Mouse (Mus musculus) CH12.LX (cell line): ENCODE results near the gene Sorbs2. TPM values are rescaled to one million over a fixed set of nuclear protein-coding genes. Genes with fewer than 3 reads are reported as not detected.

Source experiments
- DNase-seq: peaks from one replicate; pipeline ENCODE4 v3.0.0-alpha.2; 2013; ENCODE audit errors: extremely low read depth
- H3K27ac ChIP-seq: 2 replicates; pipeline ENCODE4 v1.5.1; 2012; ENCODE audit warnings: low read depth, mild to moderate bottlenecking, control low read depth, moderate library complexity; ENCODE audit not compliant: insufficient read depth
- H3K27me3 ChIP-seq: replicated peaks from 2 replicates; pipeline ENCODE3; 2012; ENCODE audit warnings: inconsistent platforms
- H3K36me3 ChIP-seq, 2 experiments: replicated peaks in 1 of 2; 2 replicates each; pipeline versions ENCODE3 to v1.6.1; 2012; ENCODE audit warnings: inconsistent platforms in 1 of 2, low read length in 1 of 2, mild to moderate bottlenecking in 1 of 2, mixed read lengths in 1 of 2, moderate library complexity in 1 of 2; ENCODE audit not compliant: control insufficient read depth in 1 of 2, insufficient read depth in 1 of 2
- H3K4me1 ChIP-seq, 2 experiments: 2 replicates each; pipeline ENCODE4 v1.6.1; 2012; ENCODE audit warnings: inconsistent platforms in 1 of 2, moderate library complexity in 1 of 2; ENCODE audit not compliant: insufficient read depth in 2 of 2, control insufficient read depth in 1 of 2
- H3K4me2 ChIP-seq: 2 replicates; pipeline ENCODE4 v1.6.1; 2012; ENCODE audit warnings: low read depth, mild to moderate bottlenecking, control low read depth; ENCODE audit not compliant: poor library complexity, insufficient read depth, severe bottlenecking
- H3K4me3 ChIP-seq, 3 experiments: fragments of 150-350 bp in 1 of 3; sonication (generic) in 1 of 3; replicated peaks in 1 of 3; 2 replicates each; pipeline versions ENCODE3 to v1.5.1; 2011 to 2012; ENCODE audit warnings: low read depth in 2 of 3, low read length in 2 of 3, mild to moderate bottlenecking in 2 of 3, moderate library complexity in 2 of 3, control low read depth in 1 of 3, improper control_type of control experiment in 1 of 3, inconsistent platforms in 1 of 3, mixed read lengths in 1 of 3; ENCODE audit not compliant: poor library complexity in 1 of 3
- H3K79me2 ChIP-seq: replicated peaks from 2 replicates; pipeline ENCODE4 v1.6.1; 2012; ENCODE audit warnings: mild to moderate bottlenecking, moderate library complexity; ENCODE audit not compliant: control insufficient read depth, poor library complexity, insufficient read depth, severe bottlenecking; ENCODE audit errors: extremely low read depth
- H3K9ac ChIP-seq: 2 replicates; pipeline ENCODE4 v1.6.1; 2012; ENCODE audit warnings: low read depth, mild to moderate bottlenecking, control low read depth, moderate library complexity; ENCODE audit not compliant: insufficient read depth
- H3K9me3 ChIP-seq: replicated peaks from 2 replicates; pipeline ENCODE3; 2012; ENCODE audit warnings: low read length, inconsistent platforms, mixed read lengths
- CHD1 ChIP-seq: IDR thresholded peaks from 2 replicates; pipeline ENCODE4 v1.6.1; 2012; ENCODE audit warnings: low read depth, low read length, improper control_type of control experiment, inconsistent platforms
- CHD2 ChIP-seq: IDR thresholded peaks from 2 replicates; pipeline ENCODE4 v1.6.1; 2011; ENCODE audit warnings: low read length, improper control_type of control experiment
- CTCF ChIP-seq, 2 experiments: IDR thresholded peaks in 1 of 2; conservative IDR thresholded peaks in 1 of 2; 2 replicates each; pipeline ENCODE4 v1.5.1; 2011 to 2012; ENCODE audit warnings: low read depth in 2 of 2, low read length in 2 of 2, improper control_type of control experiment in 1 of 2, inconsistent platforms in 1 of 2, mild to moderate bottlenecking in 1 of 2, moderate library complexity in 1 of 2
- E2F4 ChIP-seq: IDR thresholded peaks from 2 replicates; pipeline ENCODE4 v1.6.1; 2011; ENCODE audit warnings: low read depth, low read length, improper control_type of control experiment; ENCODE audit not compliant: insufficient replicate concordance
- EP300 ChIP-seq: IDR thresholded peaks from 2 replicates; pipeline ENCODE4 v1.6.1; 2011; ENCODE audit warnings: low read length, improper control_type of control experiment
- ETS1 ChIP-seq: conservative IDR thresholded peaks from 2 replicates; pipeline ENCODE4 v1.6.1; 2012; ENCODE audit warnings: low read depth, mild to moderate bottlenecking, inconsistent platforms, low read length, improper control_type of control experiment, moderate library complexity
- GABPA ChIP-seq: IDR thresholded peaks from 2 replicates; pipeline ENCODE4 v1.6.1; 2012; ENCODE audit warnings: low read depth, low read length, improper control_type of control experiment, inconsistent platforms; ENCODE audit not compliant: insufficient replicate concordance
- IRF4 ChIP-seq: IDR thresholded peaks from 2 replicates; pipeline ENCODE4 v1.6.1; 2014; ENCODE audit warnings: low read depth, mild to moderate bottlenecking, inconsistent platforms, low read length, improper control_type of control experiment
- JUN ChIP-seq: IDR thresholded peaks from 2 replicates; pipeline ENCODE4 v1.6.1; 2011; ENCODE audit warnings: low read depth, mild to moderate bottlenecking, low read length, improper control_type of control experiment, moderate library complexity; ENCODE audit not compliant: insufficient read depth
- KAT2A ChIP-seq: IDR thresholded peaks from 2 replicates; pipeline ENCODE4 v1.6.1; 2012; ENCODE audit warnings: low read length, improper control_type of control experiment, inconsistent platforms; ENCODE audit not compliant: insufficient replicate concordance
- MAFK ChIP-seq: IDR thresholded peaks from 2 replicates; pipeline ENCODE4 v1.6.1; 2011; ENCODE audit warnings: low read length, improper control_type of control experiment; ENCODE audit not compliant: insufficient replicate concordance
- MAX ChIP-seq: IDR thresholded peaks from 2 replicates; pipeline ENCODE4 v1.6.1; 2011; ENCODE audit warnings: low read length, improper control_type of control experiment
- MXI1 ChIP-seq: IDR thresholded peaks from 2 replicates; pipeline ENCODE4 v1.6.1; 2011; ENCODE audit warnings: mild to moderate bottlenecking, low read depth, low read length, improper control_type of control experiment
- NELFE ChIP-seq: IDR thresholded peaks from 2 replicates; pipeline ENCODE4 v1.6.1; 2011; ENCODE audit warnings: low read depth, low read length, improper control_type of control experiment
- POLR2A ChIP-seq: IDR thresholded peaks from 2 replicates; pipeline ENCODE4 v1.6.1; 2011; ENCODE audit warnings: low read depth, mild to moderate bottlenecking, improper control_type of control experiment, low read length
- POLR2AphosphoS2 ChIP-seq: IDR thresholded peaks from 2 replicates; pipeline ENCODE4 v1.6.1; 2011; ENCODE audit warnings: low read depth, low read length, improper control_type of control experiment
- RAD21 ChIP-seq: IDR thresholded peaks from 2 replicates; pipeline ENCODE4 v1.6.1; 2011; ENCODE audit warnings: low read depth, mild to moderate bottlenecking, low read length, improper control_type of control experiment, moderate library complexity
- TCF12 ChIP-seq: IDR thresholded peaks from 2 replicates; pipeline ENCODE4 v1.6.1; 2014; ENCODE audit warnings: low read depth, mild to moderate bottlenecking, inconsistent platforms, low read length, improper control_type of control experiment
- UBTF ChIP-seq: IDR thresholded peaks from 2 replicates; pipeline ENCODE4 v1.6.1; 2012; ENCODE audit warnings: low read depth, mild to moderate bottlenecking, inconsistent platforms, low read length, improper control_type of control experiment, moderate library complexity
- USF1 ChIP-seq: IDR thresholded peaks from 2 replicates; pipeline ENCODE4 v1.6.1; 2014; ENCODE audit warnings: low read depth, mild to moderate bottlenecking, inconsistent platforms, low read length, improper control_type of control experiment
- ZC3H11A ChIP-seq: IDR thresholded peaks from 2 replicates; pipeline ENCODE4 v1.6.1; 2012; ENCODE audit warnings: low read depth, mild to moderate bottlenecking, inconsistent platforms, low read length, improper control_type of control experiment
- ZNF384 ChIP-seq: IDR thresholded peaks from 2 replicates; pipeline ENCODE4 v1.6.1; 2012; ENCODE audit warnings: low read depth, low read length, improper control_type of control experiment, inconsistent platforms
- dilution Hi-C: fragments of 300-500 bp; cut with MboI; formaldehyde crosslinking; loops from 2 replicates; pipeline ENCODE4 v1.14.3; 2020; ENCODE audit warnings: low sequenced_read_pairs; ENCODE audit not compliant: extremely low pct_unique_long_range_greater_than_20kb, extremely low pct_ligation_motif_present
- in situ Hi-C: fragments of 300-500 bp; cut with MboI; formaldehyde crosslinking; loops from 3 replicates; pipeline ENCODE4 v1.14.3; 2019; ENCODE audit warnings: low sequenced_read_pairs, low pct_ligation_motif_present, low pct_unique_long_range_greater_than_20kb, mixed read lengths
- polyA plus RNA-seq: library from polyadenylated mRNA; unstranded; fragments of >175 nt; gene quantifications from 2 replicates; pipeline ENCODE4 v1.2.1, GENCODE M21; 2012; ENCODE audit warnings: low read depth; ENCODE audit not compliant: insufficient read length
- total RNA-seq, 2 experiments: library from RNA; depleted of rRNA; stranded (reverse); fragments of 300-350 nt in 1 of 2; fragments of >200 nt in 1 of 2; gene quantifications; 2 replicates each; pipeline ENCODE4 v1.2.3; 2012 to 2014

Gene Sorbs2
- total and polyA plus RNA-seq, 3 experiments, result not detected

- in situ Hi-C loops, result loop anchor here (25.0 kb wide), 1 partner anchor 313 kb away; no protein-coding TSS in a partner anchor
- H3K79me2 ChIP-seq, result no peaks in the 10 kb centered on the region
- H3K4me3 ChIP-seq, result no peak overlapping the region
- dilution Hi-C loops, result no loop called here
- DNase-seq, result no peak
- no peak overlapping the region for H3K4me2 ChIP-seq
- H3K27me3 ChIP-seq, result no peaks in the 10 kb centered on the region
- H3K36me3 ChIP-seq, result no peaks in the 10 kb centered on the region
- H3K27ac ChIP-seq, result no peak overlapping the region
- TF ChIP-seq POLR2A (no peak), ETS1 (no peak), ZC3H11A (no peak), MXI1 (no peak), UBTF (no peak), TCF12 (no peak), KAT2A (no peak), JUN (no peak), EP300 (no peak), MAFK (no peak)
- H3K9me3 ChIP-seq, result no peaks in the 10 kb centered on the region
- H3K9ac ChIP-seq, result no peak overlapping the region
- H3K4me1 ChIP-seq, result no peaks in the 10 kb centered on the region
Measured at GRCm38 (mm10) chr8:45775481-45775880, 267.9 kb downstream of the Sorbs2 start.

DNA sequence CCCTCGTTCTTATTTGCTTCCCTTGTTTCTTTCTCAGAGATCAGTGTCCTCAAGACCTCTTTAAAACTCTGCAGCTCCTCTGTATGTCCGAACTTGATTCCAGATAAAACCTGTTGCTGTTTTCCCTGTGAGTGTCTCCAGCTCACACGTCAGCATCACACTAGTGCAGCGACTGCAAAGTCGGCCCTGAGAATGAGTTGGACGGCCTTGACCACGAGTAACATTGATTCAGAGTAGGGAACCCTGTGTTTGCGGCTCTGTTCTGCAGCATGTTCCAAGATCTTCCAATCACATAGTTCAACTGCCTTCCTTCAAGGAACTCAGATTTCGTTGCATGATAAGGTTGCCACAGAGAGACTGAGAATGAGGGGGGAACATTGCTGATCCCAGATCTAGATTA is 268.8 kb downstream of the Sorbs2 start:
- H3K4me1 ChIP-seq, result no peaks in the 10 kb centered on the region
- H3K27ac ChIP-seq, result no peak overlapping the region
- TF ChIP-seq MXI1, result no peak
- no peak for TF ChIP-seq EP300
- no peak for TF ChIP-seq GABPA
- TF ChIP-seq IRF4, result no peak
- no peak for TF ChIP-seq ZC3H11A
- no peak for TF ChIP-seq RAD21
- no peak for TF ChIP-seq JUN
- TF ChIP-seq E2F4, result no peak
- TF ChIP-seq NELFE, result no peak
- no peak for TF ChIP-seq POLR2AphosphoS2
- TF ChIP-seq POLR2A, result no peak
- no peak for TF ChIP-seq MAX
- no peak for TF ChIP-seq UBTF
- no peak for TF ChIP-seq CHD2
- no peak for TF ChIP-seq CTCF (conservative IDR thresholded peaks at IDR 0.05 in 1 of 2, IDR thresholded peaks at IDR 0.05 in 1 of 2; ENCODE audit: low read depth in 2 of 2, low read length in 2 of 2)
- no peak for TF ChIP-seq USF1
- TF ChIP-seq CHD1, result no peak
- TF ChIP-seq ZNF384, result no peak
- no peak for TF ChIP-seq TCF12
- no peaks in the 10 kb centered on the region for H3K27me3 ChIP-seq
- no peak for DNase-seq
- dilution Hi-C loops, result no loop called here
- no peaks in the 10 kb centered on the region for H3K79me2 ChIP-seq
- no peak overlapping the region for H3K4me3 ChIP-seq
- no peaks in the 10 kb centered on the region for H3K36me3 ChIP-seq
- no peak overlapping the region for H3K9ac ChIP-seq
- in situ Hi-C loops, result loop anchor here (25.0 kb wide), 1 partner anchor 314 kb away; no protein-coding TSS in a partner anchor
- H3K9me3 ChIP-seq, result no peaks in the 10 kb centered on the region
- H3K4me2 ChIP-seq, result no peak overlapping the region
